Mouse (Mus musculus) CH12.LX (cell line): ENCODE results near the gene Dhx16. TPM values are rescaled to one million over a fixed set of nuclear protein-coding genes. Genes with fewer than 3 reads are reported as not detected.

ENCODE experiments used
- DNase-seq: peaks from one replicate; pipeline ENCODE4 v3.0.0-alpha.2; 2013; ENCODE audit errors: extremely low read depth
- H3K27ac ChIP-seq: 2 replicates; pipeline ENCODE4 v1.5.1; 2012; ENCODE audit warnings: low read depth, mild to moderate bottlenecking, control low read depth, moderate library complexity; ENCODE audit not compliant: insufficient read depth
- H3K27me3 ChIP-seq: replicated peaks from 2 replicates; pipeline ENCODE3; 2012; ENCODE audit warnings: inconsistent platforms
- H3K36me3 ChIP-seq, 2 experiments: replicated peaks in 1 of 2; 2 replicates each; pipeline versions ENCODE3 to v1.6.1; 2012; ENCODE audit warnings: inconsistent platforms in 1 of 2, low read length in 1 of 2, mild to moderate bottlenecking in 1 of 2, mixed read lengths in 1 of 2, moderate library complexity in 1 of 2; ENCODE audit not compliant: control insufficient read depth in 1 of 2, insufficient read depth in 1 of 2
- H3K4me1 ChIP-seq, 2 experiments: 2 replicates each; pipeline ENCODE4 v1.6.1; 2012; ENCODE audit warnings: inconsistent platforms in 1 of 2, moderate library complexity in 1 of 2; ENCODE audit not compliant: insufficient read depth in 2 of 2, control insufficient read depth in 1 of 2
- H3K4me2 ChIP-seq: 2 replicates; pipeline ENCODE4 v1.6.1; 2012; ENCODE audit warnings: low read depth, mild to moderate bottlenecking, control low read depth; ENCODE audit not compliant: poor library complexity, insufficient read depth, severe bottlenecking
- H3K4me3 ChIP-seq, 3 experiments: fragments of 150-350 bp in 1 of 3; sonication (generic) in 1 of 3; replicated peaks in 1 of 3; 2 replicates each; pipeline versions ENCODE3 to v1.5.1; 2011 to 2012; ENCODE audit warnings: low read depth in 2 of 3, low read length in 2 of 3, mild to moderate bottlenecking in 2 of 3, moderate library complexity in 2 of 3, control low read depth in 1 of 3, improper control_type of control experiment in 1 of 3, inconsistent platforms in 1 of 3, mixed read lengths in 1 of 3; ENCODE audit not compliant: poor library complexity in 1 of 3
- H3K79me2 ChIP-seq: replicated peaks from 2 replicates; pipeline ENCODE4 v1.6.1; 2012; ENCODE audit warnings: mild to moderate bottlenecking, moderate library complexity; ENCODE audit not compliant: control insufficient read depth, poor library complexity, insufficient read depth, severe bottlenecking; ENCODE audit errors: extremely low read depth
- H3K9ac ChIP-seq: 2 replicates; pipeline ENCODE4 v1.6.1; 2012; ENCODE audit warnings: low read depth, mild to moderate bottlenecking, control low read depth, moderate library complexity; ENCODE audit not compliant: insufficient read depth
- H3K9me3 ChIP-seq: replicated peaks from 2 replicates; pipeline ENCODE3; 2012; ENCODE audit warnings: low read length, inconsistent platforms, mixed read lengths
- CTCF ChIP-seq, 2 experiments: IDR thresholded peaks in 1 of 2; conservative IDR thresholded peaks in 1 of 2; 2 replicates each; pipeline ENCODE4 v1.5.1; 2011 to 2012; ENCODE audit warnings: low read depth in 2 of 2, low read length in 2 of 2, improper control_type of control experiment in 1 of 2, inconsistent platforms in 1 of 2, mild to moderate bottlenecking in 1 of 2, moderate library complexity in 1 of 2
- E2F4 ChIP-seq: IDR thresholded peaks from 2 replicates; pipeline ENCODE4 v1.6.1; 2011; ENCODE audit warnings: low read depth, low read length, improper control_type of control experiment; ENCODE audit not compliant: insufficient replicate concordance
- EP300 ChIP-seq: IDR thresholded peaks from 2 replicates; pipeline ENCODE4 v1.6.1; 2011; ENCODE audit warnings: low read length, improper control_type of control experiment
- ETS1 ChIP-seq: conservative IDR thresholded peaks from 2 replicates; pipeline ENCODE4 v1.6.1; 2012; ENCODE audit warnings: low read depth, mild to moderate bottlenecking, inconsistent platforms, low read length, improper control_type of control experiment, moderate library complexity
- HCFC1 ChIP-seq: IDR thresholded peaks from 2 replicates; pipeline ENCODE4 v1.6.1; 2012; ENCODE audit warnings: low read depth, mild to moderate bottlenecking, inconsistent platforms, low read length, improper control_type of control experiment
- JUN ChIP-seq: IDR thresholded peaks from 2 replicates; pipeline ENCODE4 v1.6.1; 2011; ENCODE audit warnings: low read depth, mild to moderate bottlenecking, low read length, improper control_type of control experiment, moderate library complexity; ENCODE audit not compliant: insufficient read depth
- MXI1 ChIP-seq: IDR thresholded peaks from 2 replicates; pipeline ENCODE4 v1.6.1; 2011; ENCODE audit warnings: mild to moderate bottlenecking, low read depth, low read length, improper control_type of control experiment
- MYC ChIP-seq: IDR thresholded peaks from 2 replicates; pipeline ENCODE4 v1.6.1; 2011; ENCODE audit warnings: low read depth, mild to moderate bottlenecking, improper control_type of control experiment, low read length
- NRF1 ChIP-seq: IDR thresholded peaks from 2 replicates; pipeline ENCODE4 v1.6.1; 2014; ENCODE audit warnings: low read depth, mild to moderate bottlenecking, inconsistent platforms, low read length, improper control_type of control experiment, moderate library complexity
- POLR2A ChIP-seq: IDR thresholded peaks from 2 replicates; pipeline ENCODE4 v1.6.1; 2011; ENCODE audit warnings: low read depth, mild to moderate bottlenecking, improper control_type of control experiment, low read length
- POLR2AphosphoS2 ChIP-seq: IDR thresholded peaks from 2 replicates; pipeline ENCODE4 v1.6.1; 2011; ENCODE audit warnings: low read depth, low read length, improper control_type of control experiment
- SMC3 ChIP-seq: IDR thresholded peaks from 2 replicates; pipeline ENCODE4 v1.6.1; 2011; ENCODE audit warnings: low read depth, low read length, improper control_type of control experiment
- TBP ChIP-seq: conservative IDR thresholded peaks from 2 replicates; pipeline ENCODE4 v1.6.1; 2011; ENCODE audit warnings: low read depth, low read length, improper control_type of control experiment
- TCF12 ChIP-seq: IDR thresholded peaks from 2 replicates; pipeline ENCODE4 v1.6.1; 2014; ENCODE audit warnings: low read depth, mild to moderate bottlenecking, inconsistent platforms, low read length, improper control_type of control experiment
- UBTF ChIP-seq: IDR thresholded peaks from 2 replicates; pipeline ENCODE4 v1.6.1; 2012; ENCODE audit warnings: low read depth, mild to moderate bottlenecking, inconsistent platforms, low read length, improper control_type of control experiment, moderate library complexity
- USF1 ChIP-seq: IDR thresholded peaks from 2 replicates; pipeline ENCODE4 v1.6.1; 2014; ENCODE audit warnings: low read depth, mild to moderate bottlenecking, inconsistent platforms, low read length, improper control_type of control experiment
- USF2 ChIP-seq: conservative IDR thresholded peaks from 2 replicates; pipeline ENCODE4 v1.6.1; 2011; ENCODE audit warnings: low read depth, low read length, improper control_type of control experiment
- ZKSCAN1 ChIP-seq: IDR thresholded peaks from 2 replicates; pipeline ENCODE4 v1.6.1; 2012; ENCODE audit warnings: low read depth, inconsistent platforms, low read length, improper control_type of control experiment, borderline replicate concordance
- ZMIZ1 ChIP-seq: IDR thresholded peaks from 2 replicates; pipeline ENCODE4 v1.6.1; 2012; ENCODE audit warnings: low read depth, mild to moderate bottlenecking, inconsistent platforms, low read length, improper control_type of control experiment
- dilution Hi-C: fragments of 300-500 bp; cut with MboI; formaldehyde crosslinking; loops from 2 replicates; pipeline ENCODE4 v1.14.3; 2020; ENCODE audit warnings: low sequenced_read_pairs; ENCODE audit not compliant: extremely low pct_unique_long_range_greater_than_20kb, extremely low pct_ligation_motif_present
- in situ Hi-C: fragments of 300-500 bp; cut with MboI; formaldehyde crosslinking; loops from 3 replicates; pipeline ENCODE4 v1.14.3; 2019; ENCODE audit warnings: low sequenced_read_pairs, low pct_ligation_motif_present, low pct_unique_long_range_greater_than_20kb, mixed read lengths
- polyA plus RNA-seq: library from polyadenylated mRNA; unstranded; fragments of >175 nt; gene quantifications from 2 replicates; pipeline ENCODE4 v1.2.1, GENCODE M21; 2012; ENCODE audit warnings: low read depth; ENCODE audit not compliant: insufficient read length
- total RNA-seq, 2 experiments: library from RNA; depleted of rRNA; stranded (reverse); fragments of 300-350 nt in 1 of 2; fragments of >200 nt in 1 of 2; gene quantifications; 2 replicates each; pipeline ENCODE4 v1.2.3; 2012 to 2014

Gene Dhx16
- total and polyA plus RNA-seq, 3 experiments, result 74.8 to 107 (median 75.3) TPM

- H3K9me3 ChIP-seq, result no peaks in the 10 kb centered on the region
- H3K9ac ChIP-seq, result no peak overlapping the region
- H3K27me3 ChIP-seq, result no peaks in the 10 kb centered on the region
- DNase-seq, result no peak
- peaks cover 6 to 47% of the 10 kb centered on the region in 2 experiments; a peak in 3 of 4 replicates for H3K4me1 ChIP-seq
- in situ Hi-C loops (no loop called here), dilution Hi-C loops (no loop called here)
- no peak overlapping the region for H3K27ac ChIP-seq
- peaks cover 39 to 77% of the 10 kb centered on the region in 2 experiments for H3K36me3 ChIP-seq
- no peak overlapping the region for H3K4me3 ChIP-seq
- H3K79me2 ChIP-seq, result peaks cover 27% of the 10 kb centered on the region
- H3K4me2 ChIP-seq, result no peak overlapping the region
- TF ChIP-seq MYC (0 out of 2 replicates have a peak, but pooled peaks have one; percentile 1), ZKSCAN1 (no peak), UBTF (no peak)
Observed at GRCm38 (mm10) chr17:35921710-35922109, 42.1 kb downstream of the Dhx16 start.

GRCm38 (mm10) chr17:35922566-35922965 lies 42.9 kb downstream of the Dhx16 start:
- no peak for DNase-seq
- TF ChIP-seq TBP, result no peak
- no peak for TF ChIP-seq CTCF (conservative IDR thresholded peaks at IDR 0.05 in 1 of 2, IDR thresholded peaks at IDR 0.05 in 1 of 2; ENCODE audit: low read depth in 2 of 2, low read length in 2 of 2)
- no peak for TF ChIP-seq POLR2AphosphoS2
- no peak for TF ChIP-seq TCF12
- no peak for TF ChIP-seq JUN
- TF ChIP-seq EP300, result no peak
- TF ChIP-seq MXI1, result no peak
- TF ChIP-seq SMC3, result no peak
- TF ChIP-seq USF2, result no peak
- no peak for TF ChIP-seq ZMIZ1
- TF ChIP-seq HCFC1, result no peak
- TF ChIP-seq NRF1, result no peak
- no peak for TF ChIP-seq ETS1
- H3K9ac ChIP-seq, result no peak overlapping the region
- in situ Hi-C loops, result no loop called here
- H3K4me2 ChIP-seq, result no peak overlapping the region
- H3K9me3 ChIP-seq, result no peaks in the 10 kb centered on the region
- peaks cover 46 to 79% of the 10 kb centered on the region in 2 experiments for H3K36me3 ChIP-seq
- peaks cover 20% of the 10 kb centered on the region for H3K79me2 ChIP-seq
- H3K4me3 ChIP-seq, result no peak overlapping the region
- peaks cover 6 to 47% of the 10 kb centered on the region in 2 experiments; a peak in 3 of 4 replicates for H3K4me1 ChIP-seq
- no peak overlapping the region for H3K27ac ChIP-seq
- dilution Hi-C loops, result no loop called here
- no peaks in the 10 kb centered on the region for H3K27me3 ChIP-seq

- Histone ChIP-seq H3K9ac (no peak overlapping the region), H3K9me3 (no peaks in the 10 kb centered on the region), H3K36me3 (peaks cover 50 to 81% of the 10 kb centered on the region in 2 experiments), H3K4me3 (no peak overlapping the region), H3K79me2 (peaks cover 15% of the 10 kb centered on the region), H3K27me3 (no peaks in the 10 kb centered on the region), H3K4me1 (peaks cover 6 to 47% of the 10 kb centered on the region in 2 experiments; a peak in 3 of 4 replicates), H3K4me2 (no peak overlapping the region), H3K27ac (no peak overlapping the region)
- in situ Hi-C loops (no loop called here), dilution Hi-C loops (no loop called here)
- no peak for TF ChIP-seq NRF1
- TF ChIP-seq USF1, result no peak
- TF ChIP-seq POLR2A, result peak; percentile 24; the same call in 1 of the 2 replicates
- no peak for TF ChIP-seq E2F4
- no peak for TF ChIP-seq TCF12
- DNase-seq, result no peak
Observed at GRCm38 (mm10) chr17:35923281-35923680, 43.7 kb downstream of the Dhx16 start.
